Mouse (Mus musculus) adrenal gland, adult 8-10 months (tissue): ENCODE measurements around the gene Alkbh6. TPM values are rescaled to one million over a fixed set of nuclear protein-coding genes. Genes with fewer than 3 reads are reported as not detected.
A peak's percentile ranks its signal among the peaks of the same experiment; 100 is the strongest.

Experiments used
- DNase-seq: peaks from one replicate; pipeline ENCODE4 v3.0.0; 2022
- total RNA-seq, 4 experiments: library from RNA; stranded (reverse); gene quantifications; 2 replicates each; pipeline ENCODE4 v1.2.4; 2022

The Alkbh6 gene
- total RNA-seq: 100 to 1,000 TPM in 1 of 4 experiments, 10 to 100 TPM in 3; 60.5 to 112 (median 82.7) TPM

DNA sequence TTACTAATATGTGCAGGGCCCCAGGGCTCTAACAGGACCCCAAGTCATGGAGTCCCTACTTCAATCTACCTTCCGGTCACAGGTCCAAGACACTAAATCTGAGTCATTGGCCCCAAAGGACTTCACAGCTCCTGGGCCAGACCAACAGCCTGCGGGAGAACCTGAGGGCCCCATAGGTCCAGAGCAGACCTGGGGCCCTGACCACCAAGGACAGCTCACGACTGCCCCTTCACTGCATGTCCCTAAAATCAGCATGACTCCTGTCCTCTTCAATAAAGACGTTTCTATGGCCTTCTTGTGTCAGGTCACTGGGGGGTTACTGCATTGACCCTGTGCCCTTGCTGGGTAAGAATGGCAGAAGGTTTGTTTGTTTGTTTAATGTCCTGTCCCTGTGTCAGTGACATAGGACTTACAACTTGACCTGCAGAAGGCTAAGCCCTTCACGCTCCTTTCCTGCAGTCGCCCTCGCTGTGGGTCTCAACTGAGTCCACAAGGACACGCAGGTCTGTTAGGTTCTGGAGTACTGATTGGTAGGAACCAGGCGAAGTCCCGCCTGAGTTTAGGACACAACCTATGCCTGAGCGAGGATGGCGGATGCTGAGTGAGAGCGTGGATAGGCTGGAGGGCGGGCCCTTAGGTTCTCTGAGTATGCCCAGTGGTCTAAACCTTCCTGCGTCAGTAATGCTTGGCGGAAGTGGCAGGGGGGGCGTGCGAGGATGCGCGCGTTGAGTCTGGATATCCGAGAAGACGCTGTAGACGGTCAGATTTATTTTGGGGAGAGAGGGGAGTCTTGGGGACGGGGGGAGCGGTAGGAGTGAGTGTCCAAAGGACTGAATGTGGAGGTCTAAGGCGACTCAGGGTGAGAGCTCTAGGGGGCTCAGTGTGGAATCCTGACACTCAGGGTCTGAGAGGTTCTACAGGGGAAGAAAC lies at the start of gene Alkbh6:
Alkbh6 (plus strand) TSS at position 642 of the 930 bp plus-strand sequence.
- DNase-seq: peak; percentile 96

DNA sequence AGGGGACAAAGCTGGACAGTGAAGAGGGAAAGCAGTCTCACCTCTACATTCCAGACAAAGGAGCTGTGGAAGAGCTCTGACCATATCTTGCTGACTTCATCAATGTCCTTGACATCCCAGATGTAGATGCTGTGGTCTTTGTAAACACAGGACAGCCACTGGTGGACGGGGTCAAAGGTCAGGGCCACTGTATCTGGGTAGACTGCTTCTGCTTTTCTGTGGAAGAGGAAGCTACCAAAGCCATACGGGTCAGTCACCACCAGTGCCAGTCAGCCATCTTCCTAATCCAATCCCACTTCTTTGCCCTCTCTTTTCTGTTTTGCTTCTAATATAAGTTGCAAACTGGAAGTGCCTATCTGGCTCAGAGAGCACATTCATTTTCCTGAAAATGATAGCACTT lies 43.5 kb upstream of the Alkbh6 start:
- no peak for DNase-seq

- DNase-seq: no peak
Measured at GRCm38 (mm10) chr7:30265531-30265930, 43.0 kb upstream of the Alkbh6 start.

DNA sequence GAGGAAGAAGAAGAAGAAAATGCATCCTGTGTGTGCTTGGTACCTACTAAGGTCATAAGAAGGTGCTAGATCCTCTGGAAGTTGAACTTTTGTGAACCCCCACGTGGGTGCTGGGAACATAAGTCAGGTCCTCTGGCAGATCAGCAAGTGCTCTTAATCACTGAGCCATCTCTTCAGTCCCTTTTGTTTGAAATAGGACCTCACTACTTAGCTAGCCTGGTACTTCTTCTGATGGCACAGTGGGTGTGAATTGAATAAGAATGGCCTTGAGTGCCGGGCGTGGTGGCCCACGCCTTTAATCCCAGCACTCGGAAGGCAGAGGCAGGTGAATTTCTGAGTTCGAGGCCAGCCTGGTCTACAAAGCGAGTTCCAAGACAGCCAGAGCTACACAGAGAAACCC lies 42.6 kb upstream of the Alkbh6 start:
- DNase-seq: no peak

GRCm38 (mm10) chr7:30266780-30267179 lies 41.7 kb upstream of the Alkbh6 start:
- no peak for DNase-seq

GRCm38 (mm10) chr7:30269641-30270040 lies 38.9 kb upstream of the Alkbh6 start:
- DNase-seq: no peak

DNA sequence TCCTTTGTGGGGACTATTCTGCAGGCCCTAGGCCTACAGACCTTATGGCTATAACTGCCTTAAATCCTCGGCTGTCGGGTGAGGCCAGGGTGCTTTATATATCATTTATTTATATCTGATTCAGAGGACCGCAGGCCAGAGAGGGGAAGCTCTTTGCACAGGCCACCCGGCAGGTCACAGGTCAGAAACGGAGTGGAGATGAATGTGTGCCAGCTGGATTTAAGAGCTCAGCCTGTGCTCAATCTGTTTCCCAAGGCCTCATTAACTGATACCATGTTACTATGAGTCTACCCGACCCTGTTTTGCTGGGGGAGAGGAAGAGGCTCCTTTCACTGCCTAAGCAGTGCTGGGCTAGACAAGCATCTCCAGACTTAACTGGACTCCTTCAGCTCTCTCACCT lies 34.1 kb upstream of the Alkbh6 start:
- DNase-seq: no peak

GRCm38 (mm10) chr7:30278911-30279310 lies 29.6 kb upstream of the Alkbh6 start:
- DNase-seq: no peak

GRCm38 (mm10) chr7:30279536-30279935 lies 29.0 kb upstream of the Alkbh6 start:
- no peak for DNase-seq

DNA sequence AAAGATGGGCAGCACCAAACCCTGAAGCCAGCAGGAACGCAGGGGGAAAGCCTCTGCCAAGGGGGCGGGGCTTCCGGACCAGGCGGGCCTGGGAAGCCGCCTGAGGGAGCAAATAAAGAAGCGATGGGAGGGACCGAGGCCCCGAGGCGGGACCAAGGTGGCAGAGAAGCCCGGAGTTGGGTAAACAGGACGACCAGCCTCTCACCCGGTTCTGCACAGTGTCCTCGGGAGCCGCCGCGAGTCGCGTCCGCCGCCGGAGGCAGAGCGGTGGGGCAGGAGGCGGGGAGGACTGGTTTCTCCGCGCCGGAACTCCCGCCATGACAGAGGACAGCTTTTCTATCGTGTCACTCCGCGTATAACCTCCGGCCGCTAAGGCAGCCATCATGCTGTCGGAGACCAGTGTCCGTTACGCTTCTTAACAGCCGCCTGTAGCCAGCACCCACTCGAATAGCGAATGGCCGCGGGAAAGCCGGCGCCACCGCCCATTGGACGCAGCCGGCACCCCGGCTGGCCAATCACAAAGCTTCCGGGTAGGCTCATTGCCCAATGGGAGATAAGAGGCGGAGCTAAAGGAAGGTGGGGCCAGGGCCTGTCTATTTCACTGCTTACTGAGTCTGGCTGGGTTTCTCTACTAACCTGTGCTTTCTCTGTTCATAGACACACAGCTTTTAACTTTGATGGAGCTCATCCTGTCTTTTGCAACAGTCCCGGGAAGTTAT lies 28.4 kb upstream of the Alkbh6 start, which contains the start of the genes Thap8 and Wdr62:
Thap8 (plus strand) TSS at position 144 of the 719 bp plus-strand sequence.
Wdr62 (minus strand) TSS at position 469 of the 719 bp plus-strand sequence.
- DNase-seq: peak; percentile 89

DNA sequence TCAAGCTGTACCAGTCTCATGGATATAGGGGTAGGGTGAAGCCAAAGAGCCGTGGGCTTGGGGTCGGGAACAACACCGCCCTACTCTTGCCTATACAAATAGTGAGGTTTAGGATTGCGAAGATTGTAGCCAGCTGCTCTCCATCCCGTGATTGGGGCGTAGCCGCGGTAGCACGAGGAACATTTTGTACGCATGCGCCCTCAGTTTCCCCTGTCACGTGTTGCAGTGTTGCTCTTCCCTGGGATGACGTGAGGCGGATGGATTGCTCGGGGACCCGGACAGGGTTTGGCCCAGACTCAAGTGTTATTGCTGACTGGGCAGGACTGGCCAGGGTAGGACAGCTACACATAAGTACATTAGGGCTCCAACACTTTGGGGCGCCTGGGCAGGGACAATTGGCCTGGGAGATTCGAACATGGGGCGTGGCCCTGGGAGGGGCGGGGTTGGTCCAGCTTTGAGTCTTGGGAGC lies 27.8 kb upstream of the Alkbh6 start:
- peak; percentile 89 for DNase-seq

DNA sequence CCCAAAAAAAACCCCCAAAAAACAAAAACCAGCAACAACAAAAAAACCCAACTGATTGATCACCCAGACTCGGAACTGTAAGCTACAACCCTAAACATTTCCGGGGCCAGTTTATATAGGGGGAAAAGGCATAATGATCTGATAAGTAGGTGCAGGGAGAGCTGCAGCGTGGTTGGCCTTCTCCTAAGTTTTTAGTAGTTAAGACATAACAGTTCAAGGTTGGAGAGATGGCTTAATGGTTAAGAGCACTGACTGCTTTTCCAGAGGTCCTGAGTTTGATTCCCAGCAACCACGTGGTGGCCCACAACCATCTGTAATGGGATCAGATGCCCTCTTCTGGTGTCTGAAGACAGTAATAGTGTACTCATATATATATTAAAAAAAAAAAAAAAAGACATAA lies 27.0 kb upstream of the Alkbh6 start:
- DNase-seq: no peak

GRCm38 (mm10) chr7:30282740-30283139 lies 25.8 kb upstream of the Alkbh6 start:
- DNase-seq: no peak

DNA sequence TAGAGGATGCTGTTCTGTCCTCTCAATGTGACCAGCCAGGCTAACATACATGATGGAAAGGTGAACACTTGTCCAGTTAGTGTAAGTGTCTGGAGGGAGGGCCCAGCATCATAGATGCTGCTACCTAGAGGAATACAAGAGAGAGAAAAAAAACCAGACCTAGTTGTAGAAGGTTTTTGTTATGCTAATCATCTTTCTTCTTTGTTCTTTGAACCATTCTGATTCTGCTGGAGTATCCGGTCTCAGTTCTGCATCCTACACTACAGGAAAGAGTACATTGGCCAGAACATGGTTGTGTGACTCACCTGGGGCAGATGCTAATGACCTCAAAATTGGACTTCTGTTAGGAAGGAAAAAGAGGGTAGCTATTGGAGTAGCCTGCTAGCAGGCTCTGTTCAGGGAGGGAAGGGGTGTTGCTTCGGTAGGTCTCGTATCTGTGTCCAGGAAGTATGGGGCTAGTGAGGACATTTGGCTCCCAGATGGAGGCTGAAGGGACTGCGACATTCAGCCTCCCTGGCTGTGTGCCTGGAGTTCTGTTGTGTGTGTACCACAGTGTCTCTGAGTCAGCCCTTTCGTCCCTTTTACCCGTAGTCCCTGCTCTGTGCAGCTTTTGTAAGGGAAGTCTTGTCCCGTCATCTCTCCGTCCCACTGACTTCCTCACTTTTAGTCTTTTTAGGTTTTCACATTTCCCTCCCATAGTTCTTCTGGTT lies 21.7 kb upstream of the Alkbh6 start:
- DNase-seq: no peak

GRCm38 (mm10) chr7:30288046-30288445 lies 20.5 kb upstream of the Alkbh6 start:
- DNase-seq: no peak

DNA sequence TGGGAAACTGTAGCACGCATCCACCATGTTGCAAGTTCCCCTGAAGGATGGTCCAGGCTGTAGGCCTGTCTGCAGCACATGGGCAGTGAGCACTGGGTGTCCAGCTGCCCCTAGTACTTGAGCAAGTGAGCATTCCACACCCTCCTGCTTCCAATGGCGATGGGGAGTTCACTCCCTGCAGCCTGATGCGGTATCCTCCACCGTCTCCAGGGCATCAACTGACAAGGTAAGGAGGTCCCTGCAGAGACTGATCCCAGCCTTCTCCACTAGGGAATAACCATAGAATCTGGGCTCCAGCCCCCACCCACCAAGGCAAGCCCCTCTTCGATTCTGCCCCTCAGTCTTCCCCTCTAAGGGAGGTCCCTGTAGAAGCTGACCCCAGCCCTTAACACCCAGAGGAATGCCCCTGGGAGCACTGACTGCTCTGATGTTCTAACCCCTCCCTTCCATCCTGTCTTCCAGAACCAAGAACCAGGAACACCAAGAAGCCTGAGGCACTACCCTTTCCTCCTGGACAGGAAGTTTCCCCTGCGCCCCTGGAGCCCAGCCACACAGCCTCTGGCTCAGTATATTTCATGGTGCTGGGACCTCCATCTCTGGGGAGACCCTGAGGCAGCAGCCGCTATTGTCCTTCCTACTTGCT lies 19.3 kb upstream of the Alkbh6 start:
- no peak for DNase-seq

- DNase-seq: no peak
Measured at GRCm38 (mm10) chr7:30289714-30290399, 18.7 kb upstream of the Alkbh6 start.

GRCm38 (mm10) chr7:30291215-30292131 lies 17.0 kb upstream of the Alkbh6 start, which contains the start of gene Clip3:
Gene Clip3 (plus strand): TSS chr7:30291728.
- DNase-seq: no peak

DNA sequence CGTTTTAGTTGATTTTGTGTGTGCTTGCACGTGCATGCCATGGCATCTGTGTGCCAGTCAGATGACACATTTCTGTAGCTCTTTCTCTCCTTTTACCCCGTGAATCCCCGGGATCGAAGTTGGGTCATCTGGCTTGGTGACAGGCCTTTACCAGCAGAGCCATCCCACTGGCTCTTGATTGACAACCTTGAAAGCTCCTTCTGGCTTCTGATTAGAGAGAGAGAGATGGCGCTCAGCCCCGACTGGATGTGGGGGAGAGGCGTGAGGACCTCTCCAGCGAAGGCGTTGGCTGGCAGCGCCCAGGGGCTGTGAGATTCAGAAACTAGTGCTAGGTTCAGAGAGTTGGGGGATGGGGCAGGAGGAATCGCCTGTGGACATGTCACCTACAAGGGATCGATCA lies 14.7 kb upstream of the Alkbh6 start:
- DNase-seq: no peak

DNA sequence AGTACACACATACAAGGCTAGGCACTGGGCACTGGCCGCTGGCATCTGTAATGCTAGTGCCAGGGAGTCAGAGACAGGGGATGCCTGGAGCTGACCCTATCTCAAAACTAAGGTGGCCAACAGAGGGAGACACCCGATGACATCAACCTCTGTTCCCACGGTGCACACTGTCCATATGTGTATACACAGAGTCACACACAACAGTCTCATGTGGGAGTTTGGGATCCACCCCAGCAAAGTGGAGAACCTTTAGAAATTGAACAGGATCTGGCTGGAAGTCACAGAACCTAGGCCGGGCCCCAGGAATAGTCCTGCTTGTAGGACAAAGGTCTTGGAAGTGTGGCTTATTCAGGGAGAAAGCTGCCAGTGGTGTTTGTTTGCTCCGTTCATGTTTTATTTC lies 14.2 kb upstream of the Alkbh6 start:
- no peak for DNase-seq
